Comparison of ENCODE assay signal across 6 mouse cellular contexts in genomic region chr13:97466585-97466984, GRCm38 (mm10).
DNase-seq lines count a peak whose midpoint lies in the region; ATAC-seq and TF ChIP-seq lines count a peak whose summit lies in the region.
"Not testable (repeated sequence)": the region's sequence is repeated elsewhere in the genome, so short reads cannot be mapped to it uniquely, and the experiment has no call there.

No protein-coding gene starts in this region.

- peaks cover 0 to 26% of the 10 kb centered on the region in 2 experiments; a peak in 2 of 4 replicates for H3K36me3 ChIP-seq in MEL (ENCODE audit: control insufficient read depth in 1 of 2, insufficient read depth in 2 of 2, low read length in 2 of 2)
- not testable (repeated sequence) for H3K36me3 ChIP-seq in liver, embryonic 12.5 days; liver, embryonic 13.5 days; liver, embryonic 14.5 days (replicated peaks; ENCODE audit: control insufficient read depth, insufficient read depth, low read depth); liver, embryonic 15.5 days (replicated peaks)

- H3K4me1 ChIP-seq in MEL (ENCODE audit: control insufficient read depth in 1 of 2, insufficient read depth in 2 of 2, low read length in 2 of 2): peaks cover 17 to 24% of the 10 kb centered on the region in 2 experiments
- peaks cover 72% of the 10 kb centered on the region for H3K4me1 ChIP-seq in liver, embryonic 12.5 days
- H3K4me1 ChIP-seq in liver, embryonic 13.5 days (replicated peaks): peaks cover 71% of the 10 kb centered on the region
- H3K4me1 ChIP-seq in liver, embryonic 14.5 days (replicated peaks; ENCODE audit: control insufficient read depth in 2 of 2, insufficient read depth in 2 of 2, low read length in 1 of 2): peaks cover 50 to 60% of the 10 kb centered on the region in 2 experiments
- H3K4me1 ChIP-seq in liver, embryonic 15.5 days (replicated peaks): peaks cover 68% of the 10 kb centered on the region

- not testable (repeated sequence) for H3K4me2 ChIP-seq in liver, embryonic 12.5 days; liver, embryonic 13.5 days; liver, embryonic 14.5 days (ENCODE audit: low read depth); liver, embryonic 15.5 days

- H3K9ac ChIP-seq in MEL (ENCODE audit: control insufficient read depth, low read depth, low read length, poor library complexity, severe bottlenecking); liver, embryonic 12.5 days; liver, embryonic 13.5 days; liver, embryonic 14.5 days (replicated peaks); liver, embryonic 15.5 days: not testable (repeated sequence)

- not testable (repeated sequence) for H3K27ac ChIP-seq in MEL (ENCODE audit: control insufficient read depth, low read depth, low read length); liver, embryonic 12.5 days; liver, embryonic 14.5 days
- H3K27ac ChIP-seq in liver, embryonic 13.5 days: 0 out of 2 replicates have a peak overlapping the region, but pooled peaks have one; percentile 24
- 0 out of 2 replicates have a peak overlapping the region, but pooled peaks have one; percentile 6 for H3K27ac ChIP-seq in liver, embryonic 15.5 days (replicated peaks)

- not testable (repeated sequence) for TF ChIP-seq RAD21 in MEL (IDR thresholded peaks at IDR 0.05; ENCODE audit: low read depth, low read length)

- peak; percentile 34; the same call in 1 of the 2 replicates for ATAC-seq in liver, embryonic 12.5 days
- not testable (repeated sequence) for ATAC-seq in liver, embryonic 13.5 days (ENCODE audit: low read depth); liver, embryonic 14.5 days (ENCODE audit: insufficient read depth); liver, embryonic 15.5 days (ENCODE audit: insufficient read depth)
- ATAC-seq in megakaryocyte progenitor cell, adult 5-6 weeks (replicated peaks; ENCODE audit: poor library complexity): peak; percentile 40

- H3K27me3 ChIP-seq in MEL (ENCODE audit: control insufficient read depth in 1 of 2, insufficient read depth in 2 of 2, low read length in 2 of 2); liver, embryonic 12.5 days (replicated peaks); liver, embryonic 13.5 days; liver, embryonic 14.5 days (ENCODE audit: control insufficient read depth, insufficient read depth, low read length); liver, embryonic 15.5 days: not testable (repeated sequence)

- 50% methylated on average over 1 of the region's 1 CpGs for WGBS in liver, embryonic 12.5 days (ENCODE audit: insufficient replicate concordance)
- WGBS in liver, embryonic 13.5 days (ENCODE audit: insufficient replicate concordance): 49% methylated on average over 1 of the region's 1 CpGs
- WGBS in liver, embryonic 14.5 days (ENCODE audit: insufficient replicate concordance): 42% methylated on average over 1 of the region's 1 CpGs
- 34% methylated on average over 1 of the region's 1 CpGs for WGBS in liver, embryonic 15.5 days (ENCODE audit: insufficient replicate concordance)

- H3K4me3 ChIP-seq in MEL (ENCODE audit: control insufficient read depth in 1 of 2, insufficient read depth in 1 of 2, low read depth in 2 of 2, low read length in 2 of 2); liver, embryonic 12.5 days; liver, embryonic 13.5 days (replicated peaks); liver, embryonic 14.5 days (ENCODE audit: insufficient read depth in 1 of 2, low read depth in 2 of 2, low read length in 2 of 2); liver, embryonic 15.5 days (replicated peaks): not testable (repeated sequence)

- H3K79me2 ChIP-seq in MEL (ENCODE audit: control insufficient read depth, insufficient read depth, low read length, poor library complexity): not testable (repeated sequence)

- not testable (repeated sequence) for TF ChIP-seq POLR2A in MEL (IDR thresholded peaks at IDR 0.05; ENCODE audit: control insufficient read depth in 1 of 2, insufficient read depth in 1 of 2, low read depth in 1 of 2, low read length in 2 of 2, poor library complexity in 1 of 2)

- peak; percentile 47 to 68; a peak in 3 of 4 replicates for TF ChIP-seq EP300 in MEL (IDR thresholded peaks at IDR 0.05; ENCODE audit: low read depth in 1 of 2, low read length in 2 of 2)
- peak; percentile 68 for TF ChIP-seq EP300 in liver, embryonic 14.5 days (IDR thresholded peaks at IDR 0.05; ENCODE audit: low read depth)

- TF ChIP-seq CTCF in MEL (IDR thresholded peaks at IDR 0.05 in 2 of 3, conservative IDR thresholded peaks at IDR 0.05 in 1 of 3; ENCODE audit: control insufficient read depth in 1 of 3, insufficient read depth in 1 of 3, low read depth in 2 of 3, low read length in 3 of 3, poor library complexity in 1 of 3, severe bottlenecking in 1 of 3); liver, embryonic 14.5 days (IDR thresholded peaks at IDR 0.05; ENCODE audit: low read depth): not testable (repeated sequence)

- H3K9me3 ChIP-seq in MEL (replicated peaks; ENCODE audit: insufficient read depth, low read length); liver, embryonic 12.5 days (replicated peaks); liver, embryonic 13.5 days (replicated peaks); liver, embryonic 14.5 days (ENCODE audit: control insufficient read depth, low read length); liver, embryonic 15.5 days (replicated peaks): not testable (repeated sequence)

- DNase-seq in MEL (ENCODE audit: low read depth, low spot score): peak; percentile 27
- not testable (repeated sequence) for DNase-seq in liver, embryonic 13.5 days; liver, embryonic 14.5 days (ENCODE audit: low read depth in 3 of 3, low spot score in 3 of 3)

TF ChIP-seq in MEL, 35 proteins besides CTCF, POLR2A, EP300 and RAD21:
- 0 out of 2 replicates have a peak, but pooled peaks have one; percentile 15 for TF ChIP-seq RCOR1 (IDR thresholded peaks at IDR 0.05; ENCODE audit: low read depth, low read length)
- TF ChIP-seq ETS1 (IDR thresholded peaks at IDR 0.05; ENCODE audit: low read depth, low read length): peak; percentile 25; the same call in 1 of the 2 replicates
- peak; percentile 74; the same call in 1 of the 2 replicates for TF ChIP-seq TCF12 (IDR thresholded peaks at IDR 0.05; ENCODE audit: low read depth, low read length)
- peak; percentile 54; the same call in 1 of the 2 replicates for TF ChIP-seq GATA1 (IDR thresholded peaks at IDR 0.05; ENCODE audit: low read depth, low read length)
